Mouse (Mus musculus) layer of hippocampus, postnatal 10 days (tissue): ENCODE results near the gene Jak1. TPM values are rescaled to one million over a fixed set of nuclear protein-coding genes. Genes with fewer than 3 reads are reported as not detected.
"Not testable (repeated sequence)": the region's sequence is repeated elsewhere in the genome, so short reads cannot be mapped to it uniquely, and the experiment has no call there.

Source experiments
- DNase-seq, 2 experiments: peaks; one replicate each; pipeline ENCODE4 v3.0.0; 2021; ENCODE audit warnings: low spot score in 2 of 2
- total RNA-seq, 2 experiments: library from RNA; stranded (reverse); gene quantifications; 2 replicates each; pipeline ENCODE4 v1.2.3; 2021

Gene Jak1
- total RNA-seq, 2 experiments from 2014 or later, result 110 TPM

DNA sequence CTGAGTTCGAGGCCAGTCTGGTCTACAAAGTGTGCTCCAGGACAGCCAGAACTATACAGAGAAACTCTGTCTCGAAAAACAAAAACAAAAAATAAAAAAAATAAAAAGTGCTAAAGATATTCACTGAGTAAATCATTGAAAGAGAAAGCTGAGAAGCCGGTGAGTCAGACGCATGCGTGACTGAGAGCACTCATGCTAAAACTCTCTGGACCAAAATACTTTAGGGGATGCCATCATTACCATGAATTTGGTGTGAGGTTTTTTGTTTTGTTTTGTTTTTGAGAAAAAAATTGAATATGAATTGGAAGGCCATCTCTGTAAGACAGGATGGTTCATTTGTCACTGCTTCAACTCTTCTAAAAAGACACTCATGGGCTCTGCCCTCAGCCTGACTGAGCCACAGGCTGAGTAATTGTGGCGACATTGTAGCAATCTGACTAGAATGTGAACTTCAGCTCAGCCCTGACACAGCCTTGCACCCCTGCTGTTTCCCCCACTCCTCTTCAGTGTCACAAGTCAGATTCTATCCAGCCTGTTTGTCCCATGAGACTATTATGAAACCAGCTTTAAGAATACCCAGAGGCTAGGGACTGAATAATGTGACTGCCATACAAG is 11.5 kb upstream of the Jak1 start:
- DNase-seq, result no peak

DNA sequence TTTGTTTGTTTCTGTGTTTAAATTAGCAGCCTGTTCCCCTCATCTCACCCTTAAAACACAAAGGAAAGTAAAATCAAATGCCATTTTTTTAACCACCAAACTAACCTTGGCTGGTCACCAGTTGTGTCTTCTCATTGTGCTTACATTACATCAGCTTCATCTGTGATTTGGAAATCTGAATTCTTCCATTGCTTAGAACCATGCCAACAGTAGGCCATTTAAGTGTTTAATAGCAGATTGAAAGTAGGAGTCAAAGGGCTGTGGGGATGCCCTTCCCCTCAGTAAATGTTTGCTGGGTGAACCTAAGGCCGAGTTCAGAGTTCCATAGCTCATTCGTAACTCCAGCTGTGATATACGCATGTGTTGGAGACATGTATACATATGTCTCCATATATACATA is 10.8 kb upstream of the Jak1 start:
- no peak for DNase-seq

DNA sequence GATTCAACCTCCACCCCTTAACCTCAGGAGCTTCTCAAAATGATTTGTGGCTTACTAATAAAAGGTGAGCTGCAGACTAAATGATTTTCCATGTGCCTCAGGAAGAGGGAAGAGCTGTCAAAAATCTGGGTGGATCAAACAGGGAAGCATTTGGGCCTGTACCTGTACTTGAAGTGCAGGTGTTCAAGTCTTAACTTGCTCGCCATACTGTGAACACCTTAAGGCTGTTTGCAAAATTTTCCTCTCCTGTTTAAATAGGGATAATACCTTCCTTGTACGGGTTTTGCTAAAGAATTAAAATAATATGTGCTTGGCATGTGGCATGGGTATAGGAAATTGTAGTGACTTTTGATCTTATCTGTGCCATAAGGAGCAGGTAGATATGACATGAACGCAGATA is 5.7 kb upstream of the Jak1 start:
- DNase-seq, result no peak

DNA sequence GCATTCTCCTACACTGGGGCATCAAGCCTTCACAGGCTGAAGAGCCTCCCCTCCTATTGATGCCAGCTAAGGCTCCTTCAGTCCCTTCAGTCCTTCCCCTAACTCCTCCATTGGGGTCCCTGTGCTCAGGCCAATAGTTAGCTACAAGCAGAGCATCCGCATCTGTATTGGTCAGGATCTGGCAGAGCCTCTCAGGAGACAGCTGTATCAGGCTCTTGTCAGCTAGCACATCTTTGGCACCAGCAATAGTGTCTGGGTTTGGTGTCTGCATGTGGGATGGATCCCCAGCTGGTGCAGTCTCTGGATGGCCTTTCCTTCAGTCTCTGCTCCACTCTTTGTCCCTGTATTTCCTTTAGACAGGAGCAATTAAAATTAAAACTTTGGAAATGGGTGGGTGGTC is 3.4 kb upstream of the Jak1 start:
- not testable (repeated sequence) for DNase-seq

DNA sequence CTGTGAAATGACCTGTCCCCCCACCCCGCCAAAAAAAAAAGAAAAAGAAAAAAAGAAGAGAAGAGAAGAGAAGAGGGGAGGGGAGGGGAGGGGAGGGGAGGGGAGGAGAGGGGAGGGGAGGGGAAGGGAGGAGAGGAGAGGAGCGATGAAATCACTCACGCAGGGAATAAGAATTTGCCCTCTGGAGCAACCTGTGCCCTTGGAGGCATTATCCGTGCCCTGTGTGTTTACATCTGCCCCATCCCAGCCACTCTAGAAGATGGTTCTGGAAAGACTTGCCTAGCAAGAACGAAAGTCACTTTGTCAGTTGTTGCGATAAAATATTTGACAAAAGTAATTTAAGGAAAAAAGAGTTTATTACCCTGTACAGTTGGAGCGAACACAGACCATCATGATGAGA is 441 bp upstream of the Jak1 start:
- no peak for DNase-seq

DNA sequence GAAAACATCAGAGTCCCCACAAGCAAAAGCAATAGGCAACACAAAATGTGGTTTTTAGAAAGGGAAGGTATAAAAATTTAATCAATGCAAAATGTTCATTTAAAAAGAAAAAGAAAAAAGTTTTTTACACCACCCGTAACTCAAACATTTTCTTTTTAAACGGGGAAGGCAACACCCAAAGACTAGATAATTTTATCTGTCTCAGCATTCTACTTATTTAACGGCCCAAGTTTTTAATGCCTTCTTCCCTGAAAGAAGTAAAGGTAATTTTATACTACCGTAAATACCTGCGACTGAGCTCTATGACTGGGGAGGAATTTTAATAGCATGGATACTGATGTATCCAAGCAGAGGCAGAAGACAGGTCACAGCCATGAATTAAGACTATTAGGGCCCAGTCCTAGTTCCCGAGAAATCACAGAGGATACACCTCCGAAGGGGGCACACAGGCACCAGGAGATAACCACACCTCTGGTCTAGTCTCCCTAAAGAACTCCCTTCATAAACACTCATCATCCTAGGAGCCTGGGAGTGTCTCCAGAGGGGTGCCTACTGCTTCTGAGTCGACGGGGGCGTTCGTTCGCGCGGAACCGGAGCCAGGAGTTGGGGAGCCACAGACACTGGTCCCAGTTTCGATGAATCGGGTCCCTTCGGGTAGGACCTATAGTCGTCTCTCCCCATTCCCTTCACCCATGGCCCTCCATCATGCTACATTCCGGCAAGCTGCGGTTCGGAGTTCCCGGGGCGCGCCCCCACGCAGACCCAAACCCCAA is 928 bp downstream of the Jak1 start:
- peak in 1 of 2 experiments; percentile 32 for DNase-seq

DNA sequence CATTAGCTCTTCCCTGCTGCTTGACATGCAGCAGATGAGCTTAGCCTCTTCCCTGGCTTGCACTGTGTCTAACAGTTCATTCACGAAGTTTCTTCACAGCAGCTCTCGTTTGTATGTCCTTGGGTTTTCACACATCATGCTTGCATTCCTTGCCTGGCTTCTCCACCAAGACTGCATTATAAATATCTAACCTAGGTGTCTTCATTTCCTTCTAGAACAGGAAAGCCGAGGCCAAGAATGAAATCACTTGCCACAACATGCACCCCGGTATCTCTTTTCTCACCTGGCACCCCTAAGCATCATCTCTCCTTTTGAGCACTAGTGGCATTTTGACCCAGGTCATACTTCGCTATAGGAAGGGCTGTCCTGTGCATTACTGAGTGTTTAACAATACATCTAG is 3.5 kb downstream of the Jak1 start:
- no peak for DNase-seq

DNA sequence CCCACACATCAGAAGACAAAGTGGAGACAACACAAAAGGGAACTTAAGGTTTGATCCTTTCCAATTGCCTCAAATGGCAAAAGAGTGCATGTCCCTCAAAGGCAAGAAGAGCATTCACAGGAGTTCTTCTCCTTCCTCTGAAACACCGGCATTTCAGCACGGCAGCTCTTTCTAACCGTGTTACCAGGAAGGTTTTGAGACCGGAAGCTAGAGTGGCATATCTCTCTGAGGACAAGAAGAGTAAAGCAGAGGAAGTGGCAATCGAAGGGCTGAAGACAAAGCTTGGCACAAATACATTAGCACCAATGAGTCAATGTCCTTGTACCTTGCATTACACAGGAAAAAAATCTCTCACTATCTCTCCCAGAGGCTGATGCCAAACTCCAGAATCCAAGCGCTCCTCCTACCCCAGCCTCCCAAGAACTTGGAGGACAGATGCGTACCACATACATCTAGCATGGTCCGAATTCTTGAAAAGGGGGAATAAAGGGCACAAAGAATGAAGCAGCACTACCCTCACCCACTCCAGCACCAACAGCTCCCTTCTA is 4.3 kb downstream of the Jak1 start:
- DNase-seq, result no peak

DNA sequence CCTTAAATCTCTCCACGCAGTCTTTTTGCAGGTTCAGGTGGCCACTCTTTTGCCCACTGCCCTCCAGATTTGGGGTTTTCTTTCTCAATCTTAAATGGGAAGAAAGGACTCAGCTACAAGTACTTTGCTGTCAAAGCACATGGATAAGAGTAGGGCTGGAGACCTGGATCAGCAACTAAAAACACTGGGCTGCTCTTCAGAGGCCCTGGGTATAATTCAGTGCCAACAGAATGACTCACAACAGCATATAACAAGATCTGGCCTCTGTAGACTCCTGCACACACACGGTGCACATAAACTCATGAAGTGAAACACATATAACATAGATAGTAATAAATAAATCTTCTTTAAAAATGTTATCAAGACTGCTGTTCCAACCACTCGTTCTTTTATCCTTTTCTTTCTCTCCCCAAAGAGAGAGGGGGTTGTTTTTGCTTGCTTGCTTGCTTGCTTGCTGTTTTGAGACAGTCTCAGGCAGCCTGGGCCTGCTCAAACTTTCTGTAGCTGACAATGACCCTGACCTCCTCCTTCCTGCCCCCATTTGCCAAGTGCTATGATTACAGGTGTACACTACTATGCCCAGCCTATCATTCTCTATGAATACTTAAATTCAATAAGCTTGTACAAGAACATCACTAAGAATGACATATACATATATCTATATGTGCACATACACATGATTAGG is 8.4 kb downstream of the Jak1 start:
- DNase-seq, result no peak

DNA sequence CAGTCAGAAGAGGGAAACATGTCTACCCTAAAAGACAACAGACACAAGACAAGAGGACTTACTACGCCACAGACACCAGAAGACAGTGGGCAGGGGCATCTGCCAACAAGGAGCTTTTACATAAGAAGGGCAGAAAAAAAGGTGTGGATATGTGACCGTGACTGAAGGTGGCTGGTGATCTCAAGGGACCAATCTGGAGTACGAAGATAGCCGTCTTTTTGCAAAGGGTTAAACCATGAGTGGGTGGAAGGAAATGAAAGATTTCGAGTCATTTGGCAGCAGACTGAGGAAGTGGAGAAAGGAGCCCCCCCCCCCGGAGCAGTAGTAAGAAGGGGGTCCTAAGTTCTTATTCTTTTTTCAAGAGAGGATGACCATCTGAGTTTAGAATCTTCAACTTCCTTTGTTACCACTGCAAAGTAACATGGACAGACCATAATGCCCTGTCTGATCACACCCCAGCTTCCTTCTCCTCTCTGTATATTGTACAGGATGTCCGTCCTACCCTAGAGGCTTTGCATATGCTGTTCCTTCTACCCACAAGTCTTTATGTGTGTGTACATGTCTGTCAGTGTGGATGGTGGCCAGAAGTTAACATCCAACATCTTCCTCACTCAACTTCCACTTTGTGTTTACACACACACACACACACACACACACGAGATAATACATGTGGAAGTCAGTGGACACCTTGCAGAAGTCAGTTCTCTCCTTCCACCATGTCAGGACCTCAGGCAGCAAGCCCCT is 10.3 kb downstream of the Jak1 start:
- DNase-seq, result no peak

DNA sequence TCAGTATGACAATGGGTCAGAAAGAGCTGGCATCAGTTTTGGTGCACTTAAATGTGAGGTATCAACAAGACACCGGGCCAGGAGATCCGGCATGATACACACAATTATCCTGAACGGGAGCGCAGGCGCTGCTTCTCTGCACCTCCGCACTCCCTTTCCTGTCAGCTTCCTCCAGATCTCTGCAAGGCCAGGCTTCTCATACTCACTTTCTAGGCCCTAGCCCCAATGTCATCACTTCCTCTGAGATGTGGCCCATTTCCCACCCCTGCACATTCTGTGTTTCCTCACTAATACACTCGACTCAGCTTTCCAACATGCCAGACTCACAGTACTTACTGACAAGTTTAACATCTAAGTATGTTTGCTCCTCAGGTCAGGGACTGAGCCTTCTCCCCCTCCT is 11.1 kb downstream of the Jak1 start:
- no peak for DNase-seq

DNA sequence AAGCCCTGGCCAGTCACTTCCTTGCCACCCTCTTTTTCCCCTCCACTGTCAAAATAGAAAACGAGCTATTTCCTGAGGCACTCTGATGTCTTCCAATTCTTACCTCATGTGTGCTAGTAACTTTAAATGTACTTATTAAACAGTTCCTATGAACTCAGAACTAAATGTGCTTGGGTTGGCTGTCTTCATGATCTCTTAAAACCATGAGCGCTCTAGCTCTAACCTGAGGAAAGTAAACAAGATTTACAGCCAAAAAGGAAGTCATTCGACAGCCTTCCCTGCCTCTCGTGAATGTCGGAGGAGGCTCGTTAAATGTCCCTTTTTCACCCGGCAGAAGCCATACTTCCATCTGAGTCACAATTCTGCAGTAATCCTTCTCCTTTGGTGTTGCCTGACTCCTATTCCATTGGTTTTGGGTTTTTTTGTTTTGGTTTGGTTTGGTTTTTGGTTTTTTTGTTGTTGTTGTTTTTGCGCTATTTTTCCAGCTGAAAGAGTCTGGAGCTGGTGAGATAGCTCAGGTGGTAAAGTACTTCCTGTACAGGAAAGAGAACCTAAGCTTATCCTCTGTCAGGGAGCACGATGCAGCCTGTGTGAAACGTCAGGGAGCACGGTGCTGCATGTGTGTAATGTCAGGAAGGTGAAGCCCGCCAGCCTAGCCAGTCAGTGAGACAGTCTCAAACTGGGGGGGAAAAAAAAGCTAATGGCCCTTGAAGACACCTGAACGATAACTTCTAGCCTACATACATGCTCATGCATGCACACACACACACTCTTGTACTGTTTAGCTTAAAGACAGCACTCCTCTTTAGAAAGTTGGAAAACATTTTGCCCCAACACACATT is 12.1 kb downstream of the Jak1 start:
- no peak for DNase-seq

DNA sequence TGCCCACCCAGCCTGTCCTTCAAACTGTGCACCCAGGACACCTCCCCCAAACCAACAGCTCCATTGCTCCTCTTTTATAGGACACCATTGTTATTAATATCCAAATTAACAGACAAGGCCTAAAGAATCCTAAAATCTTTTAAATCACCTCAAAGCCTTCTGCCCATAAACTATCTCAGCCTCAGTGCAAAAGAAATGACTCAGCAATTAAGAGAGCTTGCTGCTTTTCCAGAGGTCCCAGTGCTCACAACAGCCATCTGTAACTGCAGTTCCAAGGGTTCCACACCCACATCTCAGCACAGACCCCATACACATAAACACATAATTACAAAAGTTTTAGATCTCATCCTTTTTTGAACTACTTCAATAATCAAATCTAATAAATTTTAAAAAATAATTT is 13.1 kb downstream of the Jak1 start:
- no peak for DNase-seq

DNA sequence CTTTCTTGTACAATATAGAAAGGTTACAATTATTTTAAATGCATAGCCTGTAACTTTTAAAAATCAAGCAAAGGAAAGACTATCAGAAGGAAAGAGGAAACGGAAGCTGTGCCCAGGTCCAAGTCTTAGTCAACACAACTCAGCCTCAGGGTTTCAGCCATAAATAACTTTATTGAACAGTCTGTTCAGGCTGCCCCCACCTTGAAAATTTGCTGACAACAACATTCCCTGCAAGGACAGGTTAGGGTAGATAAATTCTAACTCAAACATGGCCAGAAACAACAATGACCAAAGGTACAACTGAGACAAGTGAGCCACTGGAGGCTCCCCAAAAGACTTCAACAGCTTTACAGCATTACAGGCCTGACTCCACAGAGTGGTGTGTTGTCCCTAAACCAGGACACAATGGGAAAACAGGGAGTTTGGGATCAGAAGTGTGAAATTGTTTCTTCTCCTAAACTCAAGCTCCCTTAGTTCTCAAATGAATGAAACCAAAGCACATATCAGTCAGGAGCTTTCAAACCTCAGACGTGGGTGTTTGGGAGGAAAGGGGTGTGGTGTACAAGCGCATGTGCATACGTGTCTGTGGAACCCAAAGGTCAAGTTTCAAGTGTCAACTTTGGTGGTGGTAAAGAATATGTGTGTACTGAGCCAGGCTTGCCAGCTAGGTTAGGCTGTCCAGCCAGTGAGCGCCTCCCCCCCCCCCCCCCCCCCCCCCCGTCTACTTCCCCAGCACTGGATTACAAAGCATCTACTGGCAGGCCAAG is 14.9 kb downstream of the Jak1 start:
- DNase-seq, result no peak

DNA sequence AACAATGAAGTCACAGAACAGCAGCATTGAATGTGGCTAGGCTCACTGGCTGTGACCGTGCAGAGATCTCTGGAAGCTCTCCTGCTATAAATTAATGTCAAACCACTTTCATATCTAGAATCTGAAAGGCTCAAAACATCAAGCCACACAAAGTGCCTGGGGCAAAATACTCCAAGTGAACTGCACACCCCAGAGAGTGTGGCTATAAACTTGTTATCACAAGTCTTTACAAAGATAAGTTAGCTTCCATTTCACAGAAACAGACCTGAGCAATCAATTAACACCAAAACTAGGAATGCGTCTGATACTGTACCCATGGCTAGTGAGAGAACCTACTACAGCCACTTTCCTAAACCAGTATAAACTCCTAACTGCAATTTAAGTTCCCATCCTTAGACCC is 17.7 kb downstream of the Jak1 start:
- DNase-seq, result no peak

DNA sequence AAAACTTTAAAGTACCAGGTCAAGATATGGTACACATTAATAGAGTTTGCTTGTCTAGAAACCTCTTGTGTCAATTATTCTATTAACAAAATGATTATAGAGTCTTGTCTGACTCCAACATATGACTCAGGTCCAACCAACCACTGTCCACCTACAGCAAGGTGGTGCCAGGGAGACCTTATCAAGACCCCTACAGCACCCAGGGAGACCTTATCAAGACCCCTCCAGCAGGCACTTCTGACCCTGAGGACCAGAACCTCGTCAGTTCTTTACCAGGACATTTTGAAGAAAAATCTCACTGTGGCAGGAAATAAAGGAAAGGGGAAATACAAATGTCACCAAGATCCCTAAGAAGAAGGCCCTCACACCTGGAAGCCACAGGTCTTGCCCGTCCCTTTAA is 18.5 kb downstream of the Jak1 start:
- DNase-seq, result no peak

DNA sequence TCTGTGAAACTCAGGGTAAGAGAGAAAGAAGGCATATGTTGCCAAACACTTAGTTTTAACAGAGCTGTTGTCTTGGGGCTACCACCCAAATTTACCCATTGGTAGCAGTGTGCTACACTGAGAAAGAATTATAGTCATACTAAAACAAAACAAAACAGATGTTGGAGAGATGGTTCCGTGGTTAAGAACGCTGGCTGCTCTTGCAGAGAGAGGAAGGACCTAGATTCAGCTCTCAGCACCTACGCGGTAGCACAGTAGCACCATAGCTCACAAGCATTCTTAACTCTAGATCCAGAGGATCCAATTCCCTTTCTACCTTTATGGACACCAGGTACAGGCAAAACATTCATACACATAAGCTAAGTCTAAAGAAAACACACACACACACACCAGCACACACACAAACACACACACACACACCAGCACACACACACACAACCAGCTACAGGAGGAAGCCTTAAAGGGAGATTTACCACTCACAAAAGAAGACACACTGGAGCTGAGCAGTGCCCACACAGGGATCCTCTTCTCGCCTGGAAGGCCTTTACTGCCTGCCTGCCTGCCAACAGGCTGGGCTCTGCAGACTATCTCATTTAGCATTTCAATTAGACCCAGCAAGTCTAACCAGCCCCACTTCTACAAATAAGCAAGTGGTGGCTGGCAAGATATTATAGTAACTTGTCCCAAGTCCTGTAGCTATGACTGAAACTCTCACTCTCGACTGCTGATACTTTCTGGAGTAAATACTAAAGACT is 20.6 kb downstream of the Jak1 start:
- peak in 1 of 2 experiments; percentile 23 for DNase-seq

DNA sequence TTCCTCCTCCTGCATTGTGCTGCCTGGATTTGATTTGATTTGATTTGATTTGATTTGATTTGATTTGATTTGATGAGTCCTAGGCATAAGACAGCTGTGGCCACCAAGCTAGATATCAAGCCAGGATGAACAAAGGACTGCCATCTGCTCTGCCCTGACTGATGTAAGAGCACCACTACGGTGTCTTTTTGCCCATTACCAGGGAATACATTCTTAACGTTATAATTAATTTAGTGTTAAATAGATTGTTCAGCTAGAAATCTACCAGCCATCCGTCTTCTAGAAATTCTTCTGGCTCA is 24.3 kb downstream of the Jak1 start:
- DNase-seq, result no peak

DNA sequence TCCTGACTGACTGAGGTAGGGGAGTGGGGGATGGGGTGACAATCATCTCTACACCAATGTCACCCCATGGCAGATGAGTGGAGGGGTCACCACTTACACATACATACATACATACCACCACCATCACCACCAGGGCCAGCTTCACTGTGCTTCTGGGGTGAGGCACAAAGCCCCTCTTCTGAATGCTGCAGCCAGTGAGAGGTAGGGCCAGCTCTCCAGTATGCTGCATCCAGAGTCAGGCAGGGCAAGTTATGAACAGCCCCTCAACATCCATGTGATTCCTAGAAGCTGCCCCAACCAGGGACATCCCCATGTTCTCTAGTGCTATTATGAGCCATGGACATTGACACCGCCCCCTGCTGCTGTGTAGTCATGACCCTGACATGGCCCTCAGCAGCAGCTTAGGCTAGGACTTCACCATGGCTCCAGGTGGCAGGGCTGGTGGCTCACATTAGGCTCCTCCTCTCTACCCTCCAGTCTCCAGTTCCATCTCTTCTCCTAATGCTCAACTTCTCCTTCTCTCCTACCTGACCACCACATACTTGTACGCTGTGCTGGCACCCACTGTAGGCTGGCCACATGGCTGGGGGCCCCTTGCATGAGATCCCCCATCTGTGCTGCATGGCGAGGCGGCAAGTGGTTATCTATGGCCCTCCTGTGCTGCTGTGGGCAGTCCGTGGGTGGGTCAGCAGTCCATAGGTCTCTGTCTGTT is 24.8 kb downstream of the Jak1 start:
- DNase-seq, result no peak
